Mouse (Mus musculus): ENCODE results near the gene Gm773. TPM values are rescaled to one million over a fixed set of nuclear protein-coding genes. Genes with fewer than 3 reads are reported as not detected.
"Not testable (repeated sequence)": the region's sequence is repeated elsewhere in the genome, so short reads cannot be mapped to it uniquely, and the experiment has no call there.

Gene Gm773
- not detected for total RNA-seq (2021)
- not detected in 2 replicates for polyA plus RNA-seq (2012; rRNA removed)
- long read RNA-seq, result 0 reads

DNA sequence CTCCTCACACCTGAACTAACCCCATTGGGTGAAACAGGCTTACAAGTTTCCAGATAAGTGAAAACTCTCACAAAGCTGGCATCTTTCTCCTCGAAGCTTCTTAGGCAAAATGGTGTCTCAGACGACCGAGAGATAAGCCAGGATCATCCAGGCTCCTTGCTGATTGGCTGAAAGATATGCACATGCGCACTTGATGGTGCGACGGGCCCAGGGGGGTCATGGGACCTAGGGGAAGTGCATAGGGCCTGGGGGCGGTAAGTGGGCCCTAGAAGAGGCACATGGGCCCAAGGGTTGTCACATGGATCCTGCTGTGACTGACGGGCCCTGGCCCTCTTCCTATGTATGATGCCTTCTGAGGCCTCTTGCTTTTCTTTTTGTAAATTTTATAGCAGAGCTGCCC lies at the start of gene Gm773:
Gene Gm773 (minus strand): TSS at position 111 of the 400 bp plus-strand sequence.
- no peak within 1 kb of the TSS for H3K27ac ChIP-seq
- H3K4me1 ChIP-seq (ENCODE audit: control insufficient read depth, insufficient read depth, low read length), result no peaks in the 10 kb centered on the region
- H3K36me3 ChIP-seq (ENCODE audit: control insufficient read depth, insufficient read depth, low read length), result no peaks in the 10 kb centered on the region
- TF ChIP-seq EP300 (IDR thresholded peaks at IDR 0.05; ENCODE audit: insufficient read depth, low read depth, low read length), result no peak
- TF ChIP-seq CTCF (IDR thresholded peaks at IDR 0.05), result no peak
- TF ChIP-seq POLR2A (IDR thresholded peaks at IDR 0.05; ENCODE audit: insufficient read depth, low read depth, low read length), result no peak
- no peak for DNase-seq
- intact Hi-C loops (cut with DNase I), result no loop called here
- H3K9ac ChIP-seq (ENCODE audit: low read depth, low read length), result no peak within 1 kb of the TSS
- 75% methylated on average over 8 of the region's 8 CpGs for WGBS
- H3K27me3 ChIP-seq (ENCODE audit: control insufficient read depth, insufficient read depth, low read length), result no peaks in the 10 kb centered on the region
- H3K4me3 ChIP-seq, result no peak within 1 kb of the TSS
- no peaks in the 10 kb centered on the region for H3K79me2 ChIP-seq (replicated peaks; ENCODE audit: control insufficient read depth, insufficient read depth, low read length)

DNA sequence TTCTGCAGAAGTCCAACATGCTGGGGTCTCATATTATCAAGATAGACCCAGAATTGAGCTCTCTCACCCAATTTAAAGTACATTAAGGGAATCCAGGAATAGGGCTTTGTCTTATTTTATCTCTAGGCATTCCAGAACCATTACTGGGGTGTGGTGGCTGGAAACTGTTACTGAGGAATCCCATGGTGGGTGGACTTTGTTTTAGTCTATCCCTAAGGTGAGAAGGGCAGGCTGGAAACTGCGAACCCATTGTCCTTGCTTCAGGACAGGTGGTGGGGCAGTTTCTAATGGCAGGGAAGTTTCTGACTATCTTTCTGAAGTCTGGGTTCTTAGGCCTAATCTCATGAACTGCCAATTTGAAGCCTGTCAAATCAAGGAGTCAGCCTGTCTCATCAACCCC lies 26.2 kb downstream of the Gm773 start:
- H3K9ac ChIP-seq (ENCODE audit: low read depth, low read length); H3K27me3 ChIP-seq (ENCODE audit: control insufficient read depth, insufficient read depth, low read length); H3K36me3 ChIP-seq (ENCODE audit: control insufficient read depth, insufficient read depth, low read length); H3K4me1 ChIP-seq (ENCODE audit: control insufficient read depth, insufficient read depth, low read length); DNase-seq; H3K79me2 ChIP-seq (replicated peaks; ENCODE audit: control insufficient read depth, insufficient read depth, low read length); H3K27ac ChIP-seq; H3K4me3 ChIP-seq; intact Hi-C loops (cut with DNase I): not testable (repeated sequence)
- no CpG with 5 or more reads among the region's 1 CpGs for WGBS

GRCm38 (mm10) chrX:56151396-56151795 lies 61.3 kb downstream of the Gm773 start:
- no peak overlapping the region for H3K9ac ChIP-seq (ENCODE audit: low read depth, low read length)

More at GRCm38 (mm10) chrX:56151396-56151795, 61.3 kb downstream of the Gm773 start:
- H3K4me1 ChIP-seq (ENCODE audit: control insufficient read depth, insufficient read depth, low read length), result no peaks in the 10 kb centered on the region
- H3K27me3 ChIP-seq (ENCODE audit: control insufficient read depth, insufficient read depth, low read length), result no peaks in the 10 kb centered on the region
- H3K27ac ChIP-seq, result no peak overlapping the region
- TF ChIP-seq CTCF (IDR thresholded peaks at IDR 0.05), result no peak
- TF ChIP-seq POLR2A (IDR thresholded peaks at IDR 0.05; ENCODE audit: insufficient read depth, low read depth, low read length), result no peak
- no peak for TF ChIP-seq EP300 (IDR thresholded peaks at IDR 0.05; ENCODE audit: insufficient read depth, low read depth, low read length)
- no peak overlapping the region for H3K4me3 ChIP-seq
- no peaks in the 10 kb centered on the region for H3K36me3 ChIP-seq (ENCODE audit: control insufficient read depth, insufficient read depth, low read length)
- no peaks in the 10 kb centered on the region for H3K79me2 ChIP-seq (replicated peaks; ENCODE audit: control insufficient read depth, insufficient read depth, low read length)
- WGBS, result 84% methylated on average over 2 of the region's 2 CpGs
- intact Hi-C loops (cut with DNase I), result no loop called here
- DNase-seq, result no peak

Other genes with a start within 250 kb of the Gm773 start
- gene 3830403N18Rik, start 76.3 kb downstream of the Gm773 start, total RNA-seq (2021), result 1 to 10 TPM in 1 of 2 experiments, under 1 TPM in 1; 0.96 to 1.2 TPM
- gene 3830403N18Rik, start 76.3 kb downstream of the Gm773 start, polyA plus RNA-seq (2012; rRNA removed), result 0.18 and 0.56 TPM in 2 replicates
- gene Zfp449, start 133.5 kb upstream of the Gm773 start, total RNA-seq (2021), result 1 to 10 TPM; 4.0 to 5.5 TPM
- gene Zfp449, start 133.5 kb upstream of the Gm773 start, polyA plus RNA-seq (2012; rRNA removed), result 1.4 and 2.3 TPM in 2 replicates
- under 1 TPM in 1 of 2 experiments, not detected in 1; 0.18 TPM for gene Smim10l2a, start 161.7 kb upstream of the Gm773 start, total RNA-seq (2021)
- 0.20 and 0.35 TPM in 2 replicates for gene Smim10l2a, start 161.7 kb upstream of the Gm773 start, polyA plus RNA-seq (2012; rRNA removed)
- under 1 TPM in 1 of 2 experiments, not detected in 1; 0.86 TPM for gene Gm2174, start 235.1 kb upstream of the Gm773 start, total RNA-seq (2021)
- gene Gm2174, start 235.1 kb upstream of the Gm773 start, polyA plus RNA-seq (2012; rRNA removed), result 2.9 and 3.9 TPM in 2 replicates
- 1 to 10 TPM; 4.8 to 4.9 TPM for gene Ints6l, start 242.0 kb upstream of the Gm773 start, total RNA-seq (2021)
- 10.9 and 20.8 TPM in 2 replicates for gene Ints6l, start 242.0 kb upstream of the Gm773 start, polyA plus RNA-seq (2012; rRNA removed)

All from heart, adult 2 months (tissue).